Mouse (Mus musculus): ENCODE results near the gene Nip7. TPM values are rescaled to one million over a fixed set of nuclear protein-coding genes. Genes with fewer than 3 reads are reported as not detected.

Nip7 gene
- total RNA-seq, 1 experiment = 189 TPM

- Histone ChIP-seq H3K4me1 (ENCODE audit: control insufficient read depth in 2 of 2, insufficient read depth in 2 of 2, low read length in 2 of 2, poor library complexity in 1 of 2) (peaks cover 6 to 17% of the 10 kb centered on the region in 2 experiments), H3K4me3 (ENCODE audit: insufficient read depth in 1 of 2, low read depth in 1 of 2, low read length in 2 of 2, poor library complexity in 1 of 2, severe bottlenecking in 1 of 2) (no peak overlapping the region), H3K9ac (ENCODE audit: insufficient read depth, low read depth, low read length, poor library complexity, severe bottlenecking) (no peak overlapping the region), H3K36me3 (ENCODE audit: control insufficient read depth, insufficient read depth, low read length, poor library complexity, severe bottlenecking) (peaks cover 25% of the 10 kb centered on the region), H3K9me3 (ENCODE audit: control insufficient read depth, insufficient read depth, low read depth, low read length) (no peaks in the 10 kb centered on the region), H3K27ac (ENCODE audit: insufficient read depth, low read depth, low read length, poor library complexity, severe bottlenecking) (no peak overlapping the region)
- no peak for DNase-seq (ENCODE audit: low read depth, low spot score)
- in situ Hi-C loops (cut with MboI; ENCODE audit: low sequenced_read_pairs in 2 of 2, unreplicated experiment in 2 of 2) = no loop called here
- TF ChIP-seq HCFC1 (IDR thresholded peaks at IDR 0.05; ENCODE audit: borderline replicate concordance, insufficient read depth, low read length) (no peak), MAFK (IDR thresholded peaks at IDR 0.05; ENCODE audit: insufficient read depth, low read depth, low read length) (no peak), ZNF384 (IDR thresholded peaks at IDR 0.05; ENCODE audit: low read depth, low read length) (no peak), CHD2 (IDR thresholded peaks at IDR 0.05; ENCODE audit: low read depth, low read length) (no peak), ZC3H11A (IDR thresholded peaks at IDR 0.05; ENCODE audit: borderline replicate concordance, low read depth, low read length) (no peak)
Measured at GRCm38 (mm10) chr8:107073706-107074105, 17.0 kb downstream of the Nip7 start.

- in situ Hi-C loops (cut with MboI; ENCODE audit: low sequenced_read_pairs in 2 of 2, unreplicated experiment in 2 of 2) = no loop called here
- Histone ChIP-seq H3K4me3 (ENCODE audit: insufficient read depth in 1 of 2, low read depth in 1 of 2, low read length in 2 of 2, poor library complexity in 1 of 2, severe bottlenecking in 1 of 2) (no peak overlapping the region), H3K9me3 (ENCODE audit: control insufficient read depth, insufficient read depth, low read depth, low read length) (no peaks in the 10 kb centered on the region), H3K9ac (ENCODE audit: insufficient read depth, low read depth, low read length, poor library complexity, severe bottlenecking) (no peak overlapping the region), H3K4me1 (ENCODE audit: control insufficient read depth in 2 of 2, insufficient read depth in 2 of 2, low read length in 2 of 2, poor library complexity in 1 of 2) (peaks cover 6 to 17% of the 10 kb centered on the region in 2 experiments), H3K36me3 (ENCODE audit: control insufficient read depth, insufficient read depth, low read length, poor library complexity, severe bottlenecking) (peaks cover 25% of the 10 kb centered on the region), H3K27ac (ENCODE audit: insufficient read depth, low read depth, low read length, poor library complexity, severe bottlenecking) (no peak overlapping the region)
- no peak for DNase-seq (ENCODE audit: low read depth, low spot score)
- TF ChIP-seq HCFC1 (IDR thresholded peaks at IDR 0.05; ENCODE audit: borderline replicate concordance, insufficient read depth, low read length) = no peak
- no peak for TF ChIP-seq MAFK (IDR thresholded peaks at IDR 0.05; ENCODE audit: insufficient read depth, low read depth, low read length)
- no peak for TF ChIP-seq ZNF384 (IDR thresholded peaks at IDR 0.05; ENCODE audit: low read depth, low read length)
- TF ChIP-seq ZC3H11A (IDR thresholded peaks at IDR 0.05; ENCODE audit: borderline replicate concordance, low read depth, low read length) = no peak
- no peak for TF ChIP-seq CHD2 (IDR thresholded peaks at IDR 0.05; ENCODE audit: low read depth, low read length)
Measured at GRCm38 (mm10) chr8:107074128-107074527, 17.5 kb downstream of the Nip7 start.

GRCm38 (mm10) chr8:107076239-107076888, 19.7 kb downstream of the Nip7 start:
- no peak for DNase-seq (ENCODE audit: low read depth, low spot score)
- Histone ChIP-seq H3K9ac (ENCODE audit: insufficient read depth, low read depth, low read length, poor library complexity, severe bottlenecking) (no peak overlapping the region), H3K36me3 (ENCODE audit: control insufficient read depth, insufficient read depth, low read length, poor library complexity, severe bottlenecking) (peaks cover 34% of the 10 kb centered on the region), H3K4me1 (ENCODE audit: control insufficient read depth in 2 of 2, insufficient read depth in 2 of 2, low read length in 2 of 2, poor library complexity in 1 of 2) (peaks cover 6 to 14% of the 10 kb centered on the region in 2 experiments), H3K9me3 (ENCODE audit: control insufficient read depth, insufficient read depth, low read depth, low read length) (no peaks in the 10 kb centered on the region), H3K27ac (ENCODE audit: insufficient read depth, low read depth, low read length, poor library complexity, severe bottlenecking) (no peak overlapping the region), H3K4me3 (ENCODE audit: insufficient read depth in 1 of 2, low read depth in 1 of 2, low read length in 2 of 2, poor library complexity in 1 of 2, severe bottlenecking in 1 of 2) (no peak overlapping the region)
- TF ChIP-seq CHD2 (IDR thresholded peaks at IDR 0.05; ENCODE audit: low read depth, low read length) (no peak), MAFK (IDR thresholded peaks at IDR 0.05; ENCODE audit: insufficient read depth, low read depth, low read length) (no peak), ZC3H11A (IDR thresholded peaks at IDR 0.05; ENCODE audit: borderline replicate concordance, low read depth, low read length) (no peak), HCFC1 (IDR thresholded peaks at IDR 0.05; ENCODE audit: borderline replicate concordance, insufficient read depth, low read length) (no peak), ZNF384 (IDR thresholded peaks at IDR 0.05; ENCODE audit: low read depth, low read length) (no peak)
- in situ Hi-C loops (cut with MboI; ENCODE audit: low sequenced_read_pairs in 2 of 2, unreplicated experiment in 2 of 2) = no loop called here

- DNase-seq (ENCODE audit: low read depth, low spot score) = no peak
Measured at GRCm38 (mm10) chr8:107085358-107085757, 28.7 kb downstream of the Nip7 start.

More at GRCm38 (mm10) chr8:107085358-107085757, 28.7 kb downstream of the Nip7 start:
- H3K4me1 ChIP-seq (ENCODE audit: control insufficient read depth in 2 of 2, insufficient read depth in 2 of 2, low read length in 2 of 2, poor library complexity in 1 of 2) = peaks cover 0 to 4% of the 10 kb centered on the region in 2 experiments; a peak in 1 of 4 replicates
- in situ Hi-C loops (cut with MboI; ENCODE audit: low sequenced_read_pairs in 2 of 2, unreplicated experiment in 2 of 2) = no loop called here
- peak overlapping the region; percentile 50; the same call in 1 of the 2 replicates for H3K9ac ChIP-seq (ENCODE audit: insufficient read depth, low read depth, low read length, poor library complexity, severe bottlenecking)
- peak overlapping the region in 1 of 2 experiments; percentile 45; a peak in 2 of 4 replicates for H3K4me3 ChIP-seq (ENCODE audit: insufficient read depth in 1 of 2, low read depth in 1 of 2, low read length in 2 of 2, poor library complexity in 1 of 2, severe bottlenecking in 1 of 2)
- peak; percentile 32; the same call in 1 of the 2 replicates for TF ChIP-seq ZC3H11A (IDR thresholded peaks at IDR 0.05; ENCODE audit: borderline replicate concordance, low read depth, low read length)
- TF ChIP-seq ZNF384 (IDR thresholded peaks at IDR 0.05; ENCODE audit: low read depth, low read length) = no peak
- 0 out of 2 replicates have a peak, but pooled peaks have one; percentile 37 for TF ChIP-seq HCFC1 (IDR thresholded peaks at IDR 0.05; ENCODE audit: borderline replicate concordance, insufficient read depth, low read length)
- H3K9me3 ChIP-seq (ENCODE audit: control insufficient read depth, insufficient read depth, low read depth, low read length) = no peaks in the 10 kb centered on the region
- H3K27ac ChIP-seq (ENCODE audit: insufficient read depth, low read depth, low read length, poor library complexity, severe bottlenecking) = no peak overlapping the region
- peaks cover 24% of the 10 kb centered on the region for H3K36me3 ChIP-seq (ENCODE audit: control insufficient read depth, insufficient read depth, low read length, poor library complexity, severe bottlenecking)
